Mouse (Mus musculus): ENCODE measurements around the gene Smchd1.

- TF ChIP-seq GATA1 (IDR thresholded peaks at IDR 0.05; ENCODE audit: borderline replicate concordance, low read length) (no peak), FLI1 (IDR thresholded peaks at IDR 0.05; ENCODE audit: low read length) (no peak)
These were observed 119.6 kb downstream of the Smchd1 start for GRCm38 (mm10) chr17:71355526-71355925.
